Mouse (Mus musculus): Measurements from ENCODE around the gene Col4a3bp. TPM values are rescaled to one million over a fixed set of nuclear protein-coding genes. Genes with fewer than 3 reads are reported as not detected.

The Col4a3bp gene
- total and polyA plus RNA-seq, 2 experiments, result 8.1 to 29.9 TPM

DNA sequence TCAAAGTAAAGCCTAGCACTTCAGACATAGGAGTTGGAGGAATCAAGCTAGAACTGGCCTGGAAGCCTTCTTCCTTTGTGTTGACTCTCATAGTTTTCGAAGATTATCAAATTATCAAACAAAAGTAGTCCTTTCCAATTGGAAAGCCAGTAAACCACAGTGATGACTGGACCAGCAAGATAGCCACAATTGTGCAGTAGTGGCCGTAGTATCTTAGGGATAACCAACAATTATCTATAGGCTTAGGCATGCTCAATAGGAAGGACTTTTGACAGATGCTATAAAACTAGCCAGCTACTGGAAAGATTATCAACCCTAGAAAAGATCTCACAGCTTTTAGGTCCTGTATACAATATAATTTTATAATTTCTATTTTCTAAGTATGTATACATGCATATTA lies 41.8 kb downstream of the Col4a3bp start:
- H3K36me3 ChIP-seq (ENCODE audit: control insufficient read depth, insufficient read depth, low read length), result no peaks in the 10 kb centered on the region
- no peak for DNase-seq (ENCODE audit: extremely low read depth, low read depth, low spot score)
- no peak for TF ChIP-seq POLR2A (IDR thresholded peaks at IDR 0.05; ENCODE audit: extremely low read depth, insufficient read depth, low read length)
- TF ChIP-seq CTCF (IDR thresholded peaks at IDR 0.05; ENCODE audit: low read depth, low read length), result no peak
- no peak overlapping the region for H3K4me3 ChIP-seq (ENCODE audit: insufficient read depth, low read depth, low read length)
- no peaks in the 10 kb centered on the region for H3K4me1 ChIP-seq (ENCODE audit: control insufficient read depth, insufficient read depth, low read length)
- H3K27ac ChIP-seq (replicated peaks; ENCODE audit: insufficient read depth, low read depth, low read length), result no peak overlapping the region
- peaks cover 16% of the 10 kb centered on the region; the same call in 1 of the 2 replicates for H3K79me2 ChIP-seq (ENCODE audit: control insufficient read depth, insufficient read depth, low read length)
- H3K27me3 ChIP-seq (ENCODE audit: control insufficient read depth, insufficient read depth, low read length), result no peaks in the 10 kb centered on the region
- no peak overlapping the region for H3K9ac ChIP-seq (ENCODE audit: low read depth, low read length)
- WGBS, result 95% methylated on average over 2 of the region's 2 CpGs

DNA sequence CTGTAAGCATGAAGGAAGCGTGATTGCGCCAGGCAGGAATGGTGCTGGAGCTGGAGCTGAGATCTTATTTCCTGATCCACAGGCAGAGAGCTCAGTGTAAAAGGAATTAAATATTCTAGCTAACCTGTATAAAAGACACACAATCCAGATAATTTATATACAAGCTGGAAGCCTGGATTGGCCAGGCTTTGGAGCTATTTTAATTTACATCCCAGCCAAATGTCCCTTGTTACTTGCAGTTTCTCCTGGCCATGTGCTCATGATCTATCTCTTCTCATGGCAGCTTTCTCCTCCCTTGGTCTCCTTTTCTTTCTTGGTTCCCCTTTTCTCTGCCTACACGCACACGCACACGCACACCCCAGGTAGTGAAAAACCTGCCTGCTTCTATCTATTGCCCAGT lies 44.1 kb downstream of the Col4a3bp start:
- DNase-seq (ENCODE audit: extremely low read depth, low read depth, low spot score), result no peak
- no peak overlapping the region for H3K27ac ChIP-seq (replicated peaks; ENCODE audit: insufficient read depth, low read depth, low read length)
- WGBS, result 94% methylated on average over 5 of the region's 5 CpGs
- H3K9ac ChIP-seq (ENCODE audit: low read depth, low read length), result no peak overlapping the region
- no peaks in the 10 kb centered on the region for H3K4me1 ChIP-seq (ENCODE audit: control insufficient read depth, insufficient read depth, low read length)
- H3K79me2 ChIP-seq (ENCODE audit: control insufficient read depth, insufficient read depth, low read length), result peaks cover 16% of the 10 kb centered on the region; the same call in 1 of the 2 replicates
- no peaks in the 10 kb centered on the region for H3K36me3 ChIP-seq (ENCODE audit: control insufficient read depth, insufficient read depth, low read length)
- no peaks in the 10 kb centered on the region for H3K27me3 ChIP-seq (ENCODE audit: control insufficient read depth, insufficient read depth, low read length)
- TF ChIP-seq POLR2A (IDR thresholded peaks at IDR 0.05; ENCODE audit: extremely low read depth, insufficient read depth, low read length), result no peak
- no peak for TF ChIP-seq CTCF (IDR thresholded peaks at IDR 0.05; ENCODE audit: low read depth, low read length)
- H3K4me3 ChIP-seq (ENCODE audit: insufficient read depth, low read depth, low read length), result no peak overlapping the region

- WGBS, result 98% methylated on average over 1 of the region's 1 CpGs
- TF ChIP-seq CTCF (IDR thresholded peaks at IDR 0.05; ENCODE audit: low read depth, low read length), result no peak
- TF ChIP-seq POLR2A (IDR thresholded peaks at IDR 0.05; ENCODE audit: extremely low read depth, insufficient read depth, low read length), result no peak
- no peak overlapping the region for H3K9ac ChIP-seq (ENCODE audit: low read depth, low read length)
Measured at GRCm38 (mm10) chr13:96588642-96589041, 46.2 kb downstream of the Col4a3bp start.

GRCm38 (mm10) chr13:96593621-96594020 lies 51.2 kb downstream of the Col4a3bp start:
- peaks cover 12% of the 10 kb centered on the region for H3K4me1 ChIP-seq (ENCODE audit: control insufficient read depth, insufficient read depth, low read length)
- H3K79me2 ChIP-seq (ENCODE audit: control insufficient read depth, insufficient read depth, low read length), result peaks cover 12% of the 10 kb centered on the region
- H3K4me3 ChIP-seq (ENCODE audit: insufficient read depth, low read depth, low read length), result no peak overlapping the region
- H3K27ac ChIP-seq (replicated peaks; ENCODE audit: insufficient read depth, low read depth, low read length), result no peak overlapping the region
- no peaks in the 10 kb centered on the region for H3K27me3 ChIP-seq (ENCODE audit: control insufficient read depth, insufficient read depth, low read length)
- TF ChIP-seq POLR2A (IDR thresholded peaks at IDR 0.05; ENCODE audit: extremely low read depth, insufficient read depth, low read length) (no peak), CTCF (IDR thresholded peaks at IDR 0.05; ENCODE audit: low read depth, low read length) (peak; percentile 55)
- peak; percentile 74 for DNase-seq (ENCODE audit: extremely low read depth, low read depth, low spot score)
- WGBS, result 0% methylated on average over 1 of the region's 1 CpGs
- 0 out of 2 replicates have a peak, but pooled peaks cover 2% of the 10 kb centered on the region for H3K36me3 ChIP-seq (ENCODE audit: control insufficient read depth, insufficient read depth, low read length)
- no peak overlapping the region for H3K9ac ChIP-seq (ENCODE audit: low read depth, low read length)

More at GRCm38 (mm10) chr13:96588642-96589041, 46.2 kb downstream of the Col4a3bp start:
- peaks cover 12% of the 10 kb centered on the region; the same call in 1 of the 2 replicates for H3K79me2 ChIP-seq (ENCODE audit: control insufficient read depth, insufficient read depth, low read length)
- no peak for DNase-seq (ENCODE audit: extremely low read depth, low read depth, low spot score)
- no peaks in the 10 kb centered on the region for H3K27me3 ChIP-seq (ENCODE audit: control insufficient read depth, insufficient read depth, low read length)
- H3K27ac ChIP-seq (replicated peaks; ENCODE audit: insufficient read depth, low read depth, low read length), result no peak overlapping the region
- no peaks in the 10 kb centered on the region for H3K36me3 ChIP-seq (ENCODE audit: control insufficient read depth, insufficient read depth, low read length)
- no peaks in the 10 kb centered on the region; the same call in 1 of the 2 replicates for H3K4me1 ChIP-seq (ENCODE audit: control insufficient read depth, insufficient read depth, low read length)
- no peak overlapping the region for H3K4me3 ChIP-seq (ENCODE audit: insufficient read depth, low read depth, low read length)

DNA sequence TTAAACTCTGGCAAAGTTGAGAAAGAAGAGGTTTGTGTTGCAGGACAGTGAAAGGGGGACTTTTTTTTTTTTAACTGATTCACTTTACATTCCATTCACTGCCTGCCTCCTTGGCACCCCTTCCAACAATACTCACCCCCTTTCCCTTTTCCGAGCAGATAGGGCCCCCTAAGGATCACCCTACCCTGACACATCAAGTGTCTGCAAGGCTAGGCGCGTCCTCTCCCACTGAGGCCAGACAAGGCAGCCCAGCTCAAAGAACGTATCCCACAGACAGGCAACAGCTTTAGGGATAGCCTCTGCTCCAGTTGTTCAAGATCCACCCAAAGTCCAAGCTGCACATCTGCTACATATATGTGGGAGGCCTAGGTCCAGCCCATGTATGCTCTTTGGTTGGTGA lies 51.7 kb downstream of the Col4a3bp start:
- H3K36me3 ChIP-seq (ENCODE audit: control insufficient read depth, insufficient read depth, low read length), result peaks cover 3% of the 10 kb centered on the region; the same call in 1 of the 2 replicates
- WGBS, result 78% methylated on average over 4 of the region's 4 CpGs
- no peaks in the 10 kb centered on the region for H3K27me3 ChIP-seq (ENCODE audit: control insufficient read depth, insufficient read depth, low read length)
- H3K4me3 ChIP-seq (ENCODE audit: insufficient read depth, low read depth, low read length), result no peak overlapping the region
- TF ChIP-seq POLR2A (IDR thresholded peaks at IDR 0.05; ENCODE audit: extremely low read depth, insufficient read depth, low read length), result no peak
- no peak for TF ChIP-seq CTCF (IDR thresholded peaks at IDR 0.05; ENCODE audit: low read depth, low read length)
- H3K27ac ChIP-seq (replicated peaks; ENCODE audit: insufficient read depth, low read depth, low read length), result no peak overlapping the region
- H3K79me2 ChIP-seq (ENCODE audit: control insufficient read depth, insufficient read depth, low read length), result peaks cover 12% of the 10 kb centered on the region
- H3K4me1 ChIP-seq (ENCODE audit: control insufficient read depth, insufficient read depth, low read length), result peaks cover 16% of the 10 kb centered on the region
- H3K9ac ChIP-seq (ENCODE audit: low read depth, low read length), result no peak overlapping the region
- no peak for DNase-seq (ENCODE audit: extremely low read depth, low read depth, low spot score)

GRCm38 (mm10) chr13:96599182-96599581 lies 56.8 kb downstream of the Col4a3bp start:
- Histone ChIP-seq H3K79me2 (ENCODE audit: control insufficient read depth, insufficient read depth, low read length) (peaks cover 9% of the 10 kb centered on the region), H3K27ac (replicated peaks; ENCODE audit: insufficient read depth, low read depth, low read length) (no peak overlapping the region), H3K9ac (ENCODE audit: low read depth, low read length) (no peak overlapping the region), H3K27me3 (ENCODE audit: control insufficient read depth, insufficient read depth, low read length) (no peaks in the 10 kb centered on the region), H3K4me1 (ENCODE audit: control insufficient read depth, insufficient read depth, low read length) (peaks cover 17% of the 10 kb centered on the region), H3K36me3 (ENCODE audit: control insufficient read depth, insufficient read depth, low read length) (peaks cover 21% of the 10 kb centered on the region), H3K4me3 (ENCODE audit: insufficient read depth, low read depth, low read length) (no peak overlapping the region)
- DNase-seq (ENCODE audit: extremely low read depth, low read depth, low spot score), result no peak
- WGBS, result 94% methylated on average over 9 of the region's 9 CpGs
- no peak for TF ChIP-seq POLR2A (IDR thresholded peaks at IDR 0.05; ENCODE audit: extremely low read depth, insufficient read depth, low read length)
- no peak for TF ChIP-seq CTCF (IDR thresholded peaks at IDR 0.05; ENCODE audit: low read depth, low read length)
